Mouse (Mus musculus) lung, postnatal 14 days (tissue): Measurements from ENCODE around the gene Ankrd6.
A peak's percentile ranks its signal among the peaks of the same experiment; 100 is the strongest.

Experiments
- DNase-seq: peaks from one replicate; pipeline ENCODE4 v3.0.0; 2021

Ankrd6 gene

GRCm38 (mm10) chr4:32853609-32854188 lies 96.9 kb downstream of the Ankrd6 start:
- DNase-seq: no peak

- DNase-seq: no peak
Measured at GRCm38 (mm10) chr4:32852819-32853218, 97.8 kb downstream of the Ankrd6 start.

GRCm38 (mm10) chr4:32852294-32852693 lies 98.3 kb downstream of the Ankrd6 start:
- DNase-seq: no peak

- no peak for DNase-seq
Measured at GRCm38 (mm10) chr4:32838401-32838800, 112.2 kb downstream of the Ankrd6 start.

- DNase-seq: no peak
Measured at GRCm38 (mm10) chr4:32836071-32836470, 114.6 kb downstream of the Ankrd6 start.

- no peak for DNase-seq
Measured at GRCm38 (mm10) chr4:32834541-32834940, 116.1 kb downstream of the Ankrd6 start.

- no peak for DNase-seq
Measured at GRCm38 (mm10) chr4:32833494-32834282, 117.0 kb downstream of the Ankrd6 start.

- no peak for DNase-seq
Measured at GRCm38 (mm10) chr4:32829316-32829715, 121.3 kb downstream of the Ankrd6 start.

GRCm38 (mm10) chr4:32828385-32829077 lies 122.1 kb downstream of the Ankrd6 start:
- DNase-seq: no peak

GRCm38 (mm10) chr4:32826925-32827324 lies 123.7 kb downstream of the Ankrd6 start:
- DNase-seq: no peak

- DNase-seq: no peak
Measured at GRCm38 (mm10) chr4:32824254-32824653, 126.4 kb downstream of the Ankrd6 start.

GRCm38 (mm10) chr4:32820676-32821075 lies 130.0 kb downstream of the Ankrd6 start:
- DNase-seq: no peak

GRCm38 (mm10) chr4:32817478-32817877 lies 133.2 kb downstream of the Ankrd6 start:
- no peak for DNase-seq

- no peak for DNase-seq
Measured at GRCm38 (mm10) chr4:32800577-32801170, 150.0 kb downstream of the Ankrd6 start.

- DNase-seq: peak; percentile 78
Measured at GRCm38 (mm10) chr4:32799966-32800576, 150.6 kb downstream of the Ankrd6 start, which contains the start of gene Lyrm2. Gene Lyrm2 (plus strand): TSS chr4:32800253.

GRCm38 (mm10) chr4:32798976-32799375 lies 151.7 kb downstream of the Ankrd6 start:
- no peak for DNase-seq

- no peak for DNase-seq
Measured at GRCm38 (mm10) chr4:32789020-32789419, 161.6 kb downstream of the Ankrd6 start.

GRCm38 (mm10) chr4:32787110-32787509 lies 163.5 kb downstream of the Ankrd6 start:
- no peak for DNase-seq

- no peak for DNase-seq
Measured at GRCm38 (mm10) chr4:32779996-32780395, 170.6 kb downstream of the Ankrd6 start.

- no peak for DNase-seq
Measured at GRCm38 (mm10) chr4:32770284-32770810, 180.3 kb downstream of the Ankrd6 start.

GRCm38 (mm10) chr4:32768046-32768445 lies 182.6 kb downstream of the Ankrd6 start:
- peak; percentile 1 for DNase-seq

GRCm38 (mm10) chr4:32767471-32767870 lies 183.2 kb downstream of the Ankrd6 start:
- no peak for DNase-seq

GRCm38 (mm10) chr4:32757430-32757829 lies 193.2 kb downstream of the Ankrd6 start:
- no peak for DNase-seq
